Mouse (Mus musculus) skeletal muscle tissue, adult 2 months (tissue): ENCODE data around the gene Phf1.

ENCODE experiments used
- DNase-seq: peaks from one replicate; pipeline ENCODE4 v3.0.0-alpha.2; 2012; ENCODE audit warnings: low read depth, low spot score

Phf1 gene

DNA sequence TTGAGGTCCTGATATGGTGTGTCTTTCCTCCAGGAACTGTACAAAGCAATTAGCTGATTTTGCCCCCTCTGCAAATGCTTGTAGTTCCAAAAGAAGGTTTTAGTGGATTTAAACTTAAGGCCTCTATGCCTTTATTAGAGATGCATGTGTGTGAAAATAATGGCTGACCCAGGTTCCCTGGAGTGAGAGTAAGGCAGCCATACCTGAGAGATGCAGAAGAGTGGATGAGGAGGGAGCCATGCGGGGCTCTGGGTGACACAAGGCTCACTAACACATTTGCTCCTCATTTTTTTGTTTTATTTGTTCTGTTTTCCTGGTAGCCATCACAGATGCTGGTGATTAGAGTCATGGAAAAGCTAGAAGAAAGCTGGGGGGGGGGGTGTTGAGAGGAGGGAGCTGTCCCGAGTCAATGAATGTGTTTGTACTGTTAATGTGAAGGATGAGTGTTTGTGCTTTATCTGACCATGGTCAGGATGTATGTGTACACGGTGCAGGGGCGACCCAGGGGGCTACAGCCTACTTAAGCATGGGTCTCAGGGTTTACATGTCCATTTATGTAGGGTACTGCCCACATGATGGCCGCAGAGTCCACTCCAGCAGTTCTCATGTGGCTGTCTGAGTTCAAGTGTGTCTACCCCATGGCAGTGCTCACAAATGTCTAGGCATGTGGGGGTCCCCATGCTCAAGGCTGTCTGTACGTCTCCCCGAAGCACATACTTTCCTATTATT, 17.9 kb downstream of the Phf1 start:
- no peak for DNase-seq

DNA sequence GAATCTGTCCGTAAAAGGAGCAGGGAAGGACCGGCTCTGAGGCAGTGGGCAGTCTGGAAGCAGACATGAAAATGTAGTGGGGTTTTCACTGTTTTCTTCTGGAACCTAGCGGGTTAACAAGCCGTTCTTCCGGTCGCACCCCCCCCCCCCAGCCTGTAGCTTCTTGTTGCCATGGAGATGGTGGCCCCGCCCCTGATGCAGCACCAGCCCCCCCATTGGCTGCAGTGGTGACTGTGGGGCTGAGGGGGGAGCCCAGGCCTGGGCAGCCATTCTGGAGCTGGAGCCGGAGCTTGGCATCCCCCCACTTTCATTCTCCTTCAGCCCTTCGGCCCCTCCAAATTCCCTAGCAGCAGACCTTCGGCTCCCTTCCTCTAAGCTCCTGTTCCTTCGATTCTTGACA, 18.6 kb downstream of the Phf1 start:
- DNase-seq: peak; percentile 35

DNA sequence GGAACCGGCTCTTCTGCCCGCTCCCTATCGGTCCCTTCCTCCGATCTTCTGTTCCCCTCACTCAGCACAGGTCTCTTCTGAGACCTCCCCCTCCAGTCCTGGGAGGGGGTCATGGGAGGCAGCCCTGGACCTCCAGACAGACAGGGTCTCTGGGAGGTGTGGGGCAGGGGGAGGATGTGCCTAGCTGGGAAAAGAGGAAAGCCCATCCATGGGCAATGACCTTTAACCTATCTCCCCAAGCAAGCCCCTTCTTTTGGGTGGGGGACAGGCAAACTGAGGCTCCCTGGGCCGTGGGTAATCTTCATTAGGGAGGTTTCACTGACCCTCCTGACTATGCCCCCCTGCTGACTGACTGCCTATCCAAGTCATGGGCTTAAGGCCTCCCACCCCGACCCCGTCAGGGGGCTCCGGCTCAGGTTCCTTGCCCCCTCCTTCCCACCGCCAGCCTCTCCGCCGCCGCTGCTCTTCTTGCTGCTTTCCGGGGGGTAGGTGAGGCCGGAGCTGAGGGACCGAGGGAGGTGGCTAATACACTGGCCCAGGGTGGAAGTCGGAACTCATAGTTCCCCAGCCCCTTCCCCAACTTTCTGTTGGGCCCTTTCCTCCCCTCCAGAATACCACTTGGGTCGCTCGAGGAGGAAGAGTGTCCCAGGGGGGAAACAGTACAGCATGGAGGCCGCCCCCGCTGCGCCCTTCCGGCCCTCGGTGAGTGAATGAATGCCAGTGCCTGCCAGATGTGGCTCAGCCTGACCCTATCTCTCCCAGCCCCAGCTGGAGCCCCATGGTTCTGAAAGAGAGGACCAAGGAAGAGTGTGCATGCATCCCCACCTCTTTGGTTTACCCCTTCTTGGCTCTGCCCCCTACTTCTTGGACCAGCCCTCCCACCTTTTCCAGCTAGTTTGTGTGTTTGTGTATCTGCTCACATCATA, 19.4 kb downstream of the Phf1 start:
- no peak for DNase-seq

DNA sequence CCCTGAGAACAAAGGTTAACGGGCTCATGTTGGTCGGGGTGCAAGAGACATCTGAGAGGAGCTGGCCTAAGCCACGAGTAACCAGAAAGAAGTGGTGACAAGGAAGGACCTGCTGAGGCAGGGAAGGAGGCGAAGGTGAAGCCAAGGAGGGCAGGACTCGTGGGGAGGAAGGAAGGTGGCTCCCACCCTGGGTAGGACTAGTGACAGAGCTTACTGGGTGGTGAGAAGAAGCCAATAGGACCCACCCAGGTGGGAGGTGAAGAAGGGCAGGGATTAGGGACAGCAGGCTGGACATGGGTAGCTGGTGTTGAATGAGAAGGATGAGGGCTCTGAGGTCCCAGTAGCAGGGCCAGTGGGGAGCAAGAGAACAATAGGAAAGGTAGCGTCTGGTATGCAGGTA, 20.3 kb downstream of the Phf1 start:
- no peak for DNase-seq

DNA sequence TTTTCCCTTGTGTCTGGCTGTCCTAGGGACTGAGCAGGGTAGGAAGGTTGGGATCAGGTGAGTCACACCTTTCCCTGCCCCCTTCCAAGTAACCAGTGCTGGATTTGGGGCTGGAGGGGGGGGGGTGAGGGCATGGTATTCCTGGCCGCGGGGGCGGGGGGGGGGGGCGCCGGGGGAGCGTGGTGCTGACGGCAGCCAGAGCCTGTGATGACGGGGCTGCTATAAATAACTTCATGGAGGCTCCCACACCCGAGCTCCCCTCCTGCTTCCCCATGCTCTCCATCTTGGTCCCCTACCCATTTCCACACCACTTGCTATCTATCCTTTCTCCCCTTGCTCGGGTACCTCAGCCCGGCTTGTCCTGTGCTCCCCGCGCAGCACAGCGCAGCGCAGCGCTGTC, 20.9 kb downstream of the Phf1 start:
- no peak for DNase-seq

DNA sequence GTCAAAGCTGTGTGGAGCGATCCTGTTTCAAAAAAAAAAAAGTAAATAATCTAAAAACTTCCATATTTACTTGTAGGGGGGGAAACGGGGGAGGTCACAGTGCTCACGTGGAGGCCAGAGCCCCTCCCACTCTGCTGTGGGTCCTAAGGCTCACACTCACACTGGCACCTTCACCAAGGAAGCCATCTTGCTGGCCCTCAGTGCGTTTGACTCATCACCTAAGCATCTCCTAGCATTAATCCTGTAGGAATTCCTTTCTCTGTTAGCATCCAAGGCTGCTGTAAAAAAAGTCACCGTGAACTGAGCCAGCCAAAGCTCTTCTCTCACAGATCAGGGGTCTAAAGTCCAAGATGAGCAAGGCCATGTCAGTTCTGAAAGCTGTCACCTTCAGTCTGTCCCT, 23.5 kb downstream of the Phf1 start:
- DNase-seq: no peak

DNA sequence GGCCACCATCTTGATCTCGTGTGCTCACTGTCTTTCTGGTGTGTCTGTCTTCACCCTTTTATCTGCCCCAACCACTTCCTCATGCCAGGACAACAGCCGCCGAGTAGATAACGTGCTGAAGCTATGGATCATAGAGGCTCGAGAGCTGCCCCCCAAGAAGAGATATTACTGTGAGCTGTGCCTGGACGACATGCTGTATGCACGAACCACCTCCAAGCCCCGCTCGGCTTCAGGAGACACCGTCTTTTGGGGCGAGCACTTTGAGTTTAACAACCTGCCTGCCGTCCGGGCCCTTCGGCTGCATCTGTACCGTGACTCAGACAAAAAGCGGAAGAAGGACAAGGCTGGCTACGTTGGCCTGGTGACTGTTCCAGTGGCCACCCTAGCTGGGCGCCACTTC, 24.0 kb downstream of the Phf1 start:
- DNase-seq: no peak

DNA sequence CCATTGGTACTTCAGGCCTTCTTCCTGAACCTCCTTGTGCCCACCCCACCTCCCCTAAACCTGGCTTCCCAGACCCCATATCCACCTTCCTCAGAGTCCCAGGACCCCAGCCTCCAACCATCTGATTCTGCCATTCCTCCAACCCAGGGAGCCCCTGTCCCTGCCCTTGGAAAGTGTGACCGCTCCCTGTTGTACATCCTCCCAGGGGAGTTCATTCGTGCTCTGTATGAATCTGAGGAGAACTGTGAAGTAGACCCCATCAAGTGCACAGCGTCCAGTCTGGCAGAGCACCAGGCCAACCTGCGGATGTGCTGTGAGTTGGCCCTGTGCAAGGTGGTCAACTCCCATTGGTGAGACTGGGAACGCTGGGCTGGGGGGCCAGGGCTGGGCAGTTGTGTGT, 25.0 kb downstream of the Phf1 start:
- DNase-seq: no peak

DNA sequence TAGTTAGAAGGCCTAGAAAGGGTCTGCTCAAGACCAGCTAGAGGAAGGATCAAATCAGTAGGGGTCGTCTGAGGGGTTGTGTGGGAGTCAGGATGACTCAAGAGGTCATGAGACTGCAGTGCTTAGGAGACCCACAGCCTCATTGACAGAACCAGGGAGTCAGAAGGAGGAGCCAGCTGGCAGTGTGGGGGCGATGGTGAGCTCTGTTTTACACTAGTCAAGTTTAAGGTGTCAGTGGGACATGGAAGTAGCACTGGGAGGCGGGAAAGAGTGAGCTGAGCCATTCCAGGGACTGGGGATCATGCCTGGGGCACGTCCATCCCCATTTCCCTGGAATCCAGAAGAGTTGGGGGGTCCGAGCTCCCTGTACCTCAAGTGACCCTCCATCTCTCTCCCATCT, 26.0 kb downstream of the Phf1 start:
- DNase-seq: no peak

DNA sequence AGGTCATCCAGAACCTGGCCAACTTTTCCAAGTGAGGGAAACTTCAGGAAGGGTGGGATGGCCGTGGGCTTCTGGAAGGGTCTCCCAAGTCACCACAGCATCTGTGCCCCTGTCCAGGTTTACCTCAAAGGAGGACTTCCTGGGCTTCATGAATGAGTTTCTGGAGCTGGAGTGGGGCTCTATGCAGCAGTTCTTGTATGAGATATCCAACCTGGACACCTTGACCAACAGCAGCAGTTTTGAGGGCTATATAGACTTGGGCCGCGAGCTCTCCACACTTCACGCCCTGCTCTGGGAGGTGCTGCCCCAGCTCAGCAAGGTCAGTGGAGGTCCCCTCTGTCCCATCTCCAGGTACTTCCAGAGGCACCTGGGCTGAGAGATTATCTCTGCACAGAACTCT, 27.0 kb downstream of the Phf1 start:
- DNase-seq: no peak

DNA sequence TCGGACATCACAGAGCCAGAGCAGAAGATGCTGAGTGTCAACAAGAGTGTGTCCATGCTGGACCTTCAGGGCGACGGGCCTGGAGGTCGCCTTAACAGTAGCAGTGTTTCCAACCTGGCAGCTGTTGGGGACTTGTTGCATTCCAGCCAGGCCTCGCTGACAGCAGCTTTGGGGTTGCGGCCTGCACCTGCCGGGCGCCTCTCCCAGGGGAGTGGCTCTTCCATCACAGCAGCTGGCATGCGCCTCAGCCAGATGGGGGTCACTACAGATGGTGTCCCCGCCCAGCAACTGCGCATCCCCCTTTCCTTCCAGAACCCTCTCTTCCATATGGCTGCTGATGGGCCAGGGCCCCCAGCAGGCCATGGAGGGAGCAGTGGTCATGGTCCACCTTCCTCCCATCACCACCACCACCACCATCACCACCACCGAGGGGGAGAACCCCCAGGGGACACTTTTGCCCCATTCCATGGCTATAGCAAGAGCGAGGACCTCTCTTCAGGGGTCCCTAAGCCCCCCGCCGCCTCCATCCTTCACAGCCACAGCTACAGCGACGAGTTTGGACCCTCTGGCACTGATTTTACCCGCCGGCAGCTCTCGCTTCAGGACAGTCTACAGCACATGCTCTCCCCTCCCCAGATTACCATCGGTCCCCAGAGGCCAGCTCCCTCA, 28.9 kb downstream of the Phf1 start:
- no peak for DNase-seq

DNA sequence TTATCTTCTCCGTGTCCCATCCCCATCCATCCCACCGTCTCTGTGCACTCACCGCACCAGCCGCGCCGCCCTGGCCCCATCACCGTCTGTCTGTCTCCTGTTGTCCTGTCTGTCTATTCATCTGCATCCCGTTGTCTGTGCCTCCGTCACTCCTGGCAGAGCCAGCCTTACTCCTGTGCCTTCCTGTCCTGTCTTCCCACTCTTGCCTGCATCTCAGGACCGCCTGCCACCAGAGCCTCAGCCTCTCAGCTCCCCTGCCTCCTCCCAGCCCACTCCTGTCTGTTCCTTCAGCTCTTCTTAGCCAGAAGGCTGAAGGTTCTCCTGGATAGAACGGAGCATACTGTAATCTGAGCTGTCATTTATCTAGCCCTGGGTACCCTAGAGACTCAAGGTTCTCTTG, 34.1 kb downstream of the Phf1 start:
- no peak for DNase-seq

DNA sequence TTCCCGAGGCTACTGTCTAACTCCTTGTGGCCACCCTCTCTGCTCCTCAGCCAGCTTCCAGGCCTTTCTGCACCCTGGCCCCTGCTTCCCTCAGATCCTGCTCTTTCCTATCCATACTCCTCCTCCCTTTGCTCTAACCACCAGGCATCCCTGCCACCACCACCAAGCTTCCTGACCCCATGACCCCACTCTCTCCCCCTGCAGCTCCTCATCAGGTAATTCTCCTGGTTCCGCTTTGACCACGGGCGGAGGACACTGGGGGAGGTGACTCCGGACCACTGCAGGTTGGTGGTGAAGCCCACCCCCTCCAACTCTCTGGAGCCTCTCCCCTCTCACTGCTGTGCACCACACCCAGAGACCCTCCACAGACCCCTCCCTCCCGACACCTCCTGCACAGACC, 34.6 kb downstream of the Phf1 start:
- no peak for DNase-seq

DNA sequence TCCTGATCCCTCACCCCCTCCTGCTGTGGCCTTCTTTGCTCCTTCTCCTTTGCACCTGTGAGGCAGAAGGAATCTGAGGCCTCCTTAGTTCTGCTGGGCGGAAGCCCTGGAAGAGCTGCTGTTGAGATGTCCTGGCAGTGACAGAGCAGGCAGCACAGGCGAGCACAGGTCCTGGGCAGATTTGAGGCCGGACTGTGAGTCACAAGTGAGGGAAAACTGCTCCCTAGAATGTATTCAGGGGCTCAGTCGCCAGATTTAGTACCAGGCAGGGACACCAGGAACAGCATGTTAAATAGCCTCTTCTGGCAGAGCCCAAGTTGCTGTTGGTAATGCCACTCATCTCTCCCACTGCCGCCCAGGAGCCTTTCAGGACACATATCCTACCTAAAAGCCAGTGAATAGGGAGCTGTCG, 35.4 kb downstream of the Phf1 start:
- no peak for DNase-seq

DNA sequence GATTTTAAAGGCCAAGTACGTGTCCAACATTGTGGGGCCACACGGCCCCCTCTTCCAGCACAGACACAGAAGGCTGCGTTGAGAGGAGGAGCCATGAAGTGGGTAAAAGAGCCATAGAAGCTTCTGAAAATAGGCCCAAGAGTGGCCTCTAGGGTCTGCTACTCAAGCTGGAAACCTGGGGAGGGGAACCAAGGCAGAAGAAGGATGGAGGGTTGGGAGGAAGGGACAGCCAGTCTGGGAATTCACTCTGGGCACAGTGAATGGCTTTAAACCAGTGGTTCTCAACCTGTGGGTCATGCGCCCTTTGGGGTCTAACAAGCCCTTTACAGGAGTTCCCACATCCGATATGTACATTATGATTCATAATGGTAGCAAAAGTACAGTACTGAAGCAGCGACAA, 36.4 kb downstream of the Phf1 start:
- DNase-seq: no peak

DNA sequence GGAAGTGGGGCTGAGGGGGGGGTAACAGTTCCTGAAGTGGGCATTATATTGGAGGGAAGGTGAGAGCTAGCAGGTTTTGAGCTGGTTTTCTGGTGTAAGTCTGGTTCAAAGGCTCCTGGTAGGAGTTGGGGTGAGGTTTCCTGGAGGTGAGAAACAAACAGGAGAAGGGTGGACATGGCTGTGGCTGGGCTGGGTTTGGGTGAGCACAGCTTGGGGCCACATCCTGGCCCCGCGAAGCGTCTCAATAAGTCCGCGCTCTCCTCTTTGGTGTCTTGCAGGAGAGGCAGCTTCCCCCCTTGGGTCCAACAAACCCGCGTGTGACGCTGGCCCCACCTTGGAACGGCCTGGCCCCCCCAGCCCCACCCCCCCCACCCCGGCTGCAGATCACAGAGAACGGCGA, 37.4 kb downstream of the Phf1 start:
- DNase-seq: no peak

DNA sequence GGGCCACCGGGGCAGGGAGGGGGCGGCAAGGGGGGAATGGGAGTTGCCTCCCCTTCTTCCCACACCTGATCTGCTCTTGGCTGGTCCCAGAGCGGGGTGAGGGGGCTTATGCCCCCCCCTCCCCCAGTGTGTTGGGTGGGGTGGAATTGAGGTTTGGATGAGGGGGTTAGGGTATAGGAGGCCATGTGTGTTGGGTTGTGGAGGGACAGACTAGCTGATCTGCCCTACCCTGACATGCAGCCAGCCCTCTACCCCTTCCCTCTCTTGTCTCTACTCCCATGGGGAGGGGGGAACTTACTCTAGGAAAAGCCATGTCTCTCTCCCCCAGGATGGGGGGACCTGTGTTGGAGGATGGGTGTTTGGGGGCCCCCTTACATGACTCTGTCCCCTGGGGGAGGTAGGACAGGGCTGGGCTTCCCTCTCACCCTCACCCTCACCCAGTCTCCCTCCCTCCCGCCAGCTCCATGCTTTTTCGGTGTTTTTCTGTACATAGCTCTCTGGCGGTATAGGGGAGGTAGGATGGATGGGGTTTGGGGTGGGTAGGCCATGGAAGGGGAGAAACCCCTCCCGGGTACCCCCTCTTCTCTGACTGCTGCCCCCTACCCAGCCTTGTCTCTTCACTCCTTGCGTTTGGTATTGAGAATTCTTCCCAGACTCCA, 38.5 kb downstream of the Phf1 start:
- DNase-seq: no peak

DNA sequence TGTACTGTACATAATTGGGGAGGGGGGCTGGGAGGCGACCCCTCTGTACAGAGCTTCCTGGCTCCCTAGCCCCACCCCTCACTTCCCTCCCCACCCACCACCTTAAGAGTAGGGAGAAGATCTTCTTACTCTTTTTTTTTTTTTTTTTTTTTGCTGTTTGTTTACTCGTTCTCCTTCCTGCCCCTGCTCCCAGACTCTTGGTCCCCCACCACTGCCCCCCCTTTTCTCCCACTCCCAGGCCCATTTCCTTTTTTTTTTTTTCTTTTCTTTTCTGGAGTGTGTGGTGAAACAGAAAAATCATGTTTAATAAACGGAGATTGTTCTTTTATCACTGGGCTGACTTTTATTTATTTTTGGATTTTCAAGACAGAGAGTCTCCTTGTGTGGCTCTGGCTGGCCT, 39.3 kb downstream of the Phf1 start:
- DNase-seq: no peak

DNA sequence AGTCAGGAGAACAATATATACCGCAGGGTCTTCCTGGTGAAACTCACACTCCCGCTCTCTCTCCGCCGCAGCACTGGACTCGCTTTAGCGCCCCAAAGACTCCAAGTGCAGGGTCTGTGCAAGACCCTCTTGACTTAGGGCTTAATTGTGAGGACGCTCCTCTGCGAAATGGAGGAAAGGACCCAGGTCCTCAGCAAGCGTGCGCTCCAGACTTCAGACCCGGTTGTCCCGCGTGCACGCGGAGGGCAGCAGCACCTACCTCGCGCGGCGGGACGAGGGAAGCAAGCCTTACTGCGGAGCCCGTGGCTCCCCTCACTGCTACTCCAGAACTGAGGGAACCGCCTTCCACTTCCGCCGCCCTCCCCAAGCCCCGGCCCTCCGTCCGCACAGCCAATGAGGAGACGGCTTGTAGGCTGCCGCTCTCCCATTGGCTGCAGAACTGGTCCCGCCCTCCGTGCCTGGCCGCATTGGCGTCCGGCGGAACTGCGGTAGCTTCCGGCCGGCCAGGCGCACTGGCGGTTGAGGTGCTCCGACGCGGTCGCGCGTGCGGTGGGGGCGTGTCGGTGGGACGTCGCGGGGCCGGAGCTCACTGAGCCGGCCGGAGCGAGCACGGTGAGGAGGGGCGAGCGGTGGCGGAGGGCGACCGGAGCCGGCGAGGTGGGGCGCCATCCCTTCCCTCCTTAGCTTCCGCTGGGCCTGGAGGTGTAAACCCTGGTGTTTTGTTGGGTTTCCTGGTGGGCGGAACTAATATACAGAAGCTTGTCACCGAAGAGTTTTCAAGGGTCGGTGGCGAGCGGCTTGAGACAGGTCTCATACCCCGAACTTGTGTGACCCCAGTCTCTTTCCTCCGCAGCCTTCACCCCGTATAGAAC, 40.1 kb downstream of the Phf1 start, which contains the start of gene Zbtb9:
Gene Zbtb9, plus strand, starts transcription at position 465 of the 872 bp plus-strand sequence.
- DNase-seq: peak; percentile 95

DNA sequence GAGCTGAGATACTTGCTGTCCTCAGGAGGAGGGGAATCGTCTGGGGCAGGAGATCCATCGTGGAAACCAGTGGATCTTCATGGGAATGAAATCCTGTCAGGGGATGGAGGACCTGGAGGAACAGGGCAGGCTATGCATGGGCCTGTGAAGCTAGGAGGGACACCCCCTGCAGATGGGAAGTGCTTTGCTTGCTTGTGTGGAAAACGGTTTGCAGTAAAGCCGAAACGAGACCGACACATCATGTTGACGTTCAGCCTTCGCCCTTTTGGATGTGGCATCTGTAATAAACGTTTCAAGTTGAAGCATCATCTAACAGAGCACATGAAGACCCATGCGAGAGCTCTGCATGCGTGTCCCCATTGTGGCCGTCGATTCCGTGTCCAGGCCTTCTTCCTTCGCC, 41.7 kb downstream of the Phf1 start:
- DNase-seq: no peak

DNA sequence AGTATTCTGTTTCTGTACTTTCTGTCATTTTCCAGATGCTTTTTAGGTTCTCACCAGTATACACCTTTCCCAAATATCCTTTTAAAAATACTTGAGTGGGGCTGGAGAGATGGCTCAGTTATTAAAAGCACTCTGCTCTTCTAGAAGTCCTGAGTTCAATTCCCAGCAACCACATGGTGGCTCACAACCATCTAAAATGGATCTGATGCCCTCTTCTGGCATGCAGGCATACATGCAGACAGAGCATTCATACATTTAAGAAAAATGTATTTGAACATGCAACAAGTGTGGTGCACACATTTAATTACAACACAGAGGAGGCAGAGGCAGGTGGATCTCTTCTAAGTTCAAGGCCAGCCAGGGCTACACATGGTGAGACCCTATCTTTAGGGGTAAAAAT, 42.6 kb downstream of the Phf1 start:
- no peak for DNase-seq
